Mouse (Mus musculus): ENCODE measurements around the gene Arl6ip4. TPM values are rescaled to one million over a fixed set of nuclear protein-coding genes. Genes with fewer than 3 reads are reported as not detected.

Arl6ip4 gene
- polyA plus RNA-seq, 1 experiment from 2014 or later: 138 TPM

DNA sequence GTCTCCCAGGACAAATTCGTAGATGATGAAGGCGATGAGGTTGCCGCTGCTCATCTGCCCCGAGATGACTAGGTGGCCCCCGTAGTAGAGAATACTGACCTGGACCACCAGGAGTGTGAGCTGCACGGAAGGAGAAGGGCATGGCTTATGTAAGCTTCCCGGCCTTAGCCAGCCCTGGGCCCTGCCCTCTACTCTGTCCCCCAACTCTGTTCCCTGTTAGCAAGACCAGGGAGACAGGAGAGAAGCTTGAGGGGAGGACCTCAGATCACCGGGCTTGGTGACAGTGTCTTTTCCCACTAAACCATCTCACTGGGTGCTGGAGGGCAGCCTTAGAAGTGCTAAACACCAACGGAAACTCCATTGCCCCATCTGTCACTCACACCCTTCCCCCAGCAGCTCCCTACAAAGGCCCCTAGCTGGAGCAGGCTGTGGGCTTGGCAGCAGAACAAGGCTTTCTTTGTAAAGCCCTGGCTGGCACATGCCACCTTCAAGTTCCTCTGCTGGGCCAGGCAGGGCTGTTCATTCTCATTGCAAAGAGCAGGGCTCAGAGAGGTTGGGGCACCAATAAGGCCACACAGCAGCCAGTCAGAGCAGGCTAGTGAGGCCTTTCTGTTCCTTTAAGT lies 37.0 kb upstream of the Arl6ip4 start:
- DNase-seq (ENCODE audit: low spot score) (no peak), ATAC-seq (replicated peaks; ENCODE audit: low FRiP score) (no peak)
- Histone ChIP-seq H3K27me3 (replicated peaks; ENCODE audit: control insufficient read depth, insufficient read depth, low read length) (no peaks in the 10 kb centered on the region), H3K27ac (ENCODE audit: low read depth, low read length) (no peak overlapping the region), H3K36me3 (ENCODE audit: control insufficient read depth, insufficient read depth, low read length) (no peaks in the 10 kb centered on the region), H3K9me3 (ENCODE audit: control insufficient read depth, low read length) (no peaks in the 10 kb centered on the region), H3K4me1 (replicated peaks; ENCODE audit: control insufficient read depth, insufficient read depth, low read length) (peaks cover 49% of the 10 kb centered on the region), H3K4me3 (ENCODE audit: low read depth, low read length) (no peak overlapping the region), H3K4me2 (no peak overlapping the region), H3K9ac (ENCODE audit: low read depth, low read length) (peak overlapping the region; percentile 39; the same call in 1 of the 2 replicates)
- 63% methylated on average over 9 of the region's 9 CpGs for WGBS

DNA sequence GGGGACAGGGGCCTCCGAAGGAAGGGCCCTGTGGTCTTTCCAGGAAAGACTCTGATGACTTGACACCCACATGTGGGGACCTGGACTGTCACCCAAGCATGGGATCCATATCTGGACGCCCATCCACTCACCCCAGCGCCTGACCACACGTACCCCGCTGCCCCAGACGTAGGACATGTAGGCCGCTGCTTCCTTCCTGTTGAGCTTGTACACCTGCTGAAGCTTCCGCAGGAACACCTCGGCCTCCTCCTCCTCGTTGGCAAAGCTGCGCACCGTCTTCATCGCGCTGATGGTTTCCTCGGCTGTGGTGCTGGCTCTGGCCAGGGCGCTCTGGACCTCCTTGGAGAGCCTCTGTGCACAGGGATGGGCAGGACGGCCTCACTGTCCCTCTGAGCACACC lies 36.0 kb upstream of the Arl6ip4 start:
- Histone ChIP-seq H3K4me2 (no peak overlapping the region), H3K4me3 (ENCODE audit: low read depth, low read length) (no peak overlapping the region), H3K9ac (ENCODE audit: low read depth, low read length) (no peak overlapping the region), H3K9me3 (ENCODE audit: control insufficient read depth, low read length) (no peaks in the 10 kb centered on the region), H3K27me3 (replicated peaks; ENCODE audit: control insufficient read depth, insufficient read depth, low read length) (no peaks in the 10 kb centered on the region), H3K27ac (ENCODE audit: low read depth, low read length) (no peak overlapping the region), H3K36me3 (ENCODE audit: control insufficient read depth, insufficient read depth, low read length) (no peaks in the 10 kb centered on the region), H3K4me1 (replicated peaks; ENCODE audit: control insufficient read depth, insufficient read depth, low read length) (peaks cover 40% of the 10 kb centered on the region)
- 76% methylated on average over 17 of the region's 17 CpGs for WGBS
- DNase-seq (ENCODE audit: low spot score) (no peak), ATAC-seq (replicated peaks; ENCODE audit: low FRiP score) (no peak)

DNA sequence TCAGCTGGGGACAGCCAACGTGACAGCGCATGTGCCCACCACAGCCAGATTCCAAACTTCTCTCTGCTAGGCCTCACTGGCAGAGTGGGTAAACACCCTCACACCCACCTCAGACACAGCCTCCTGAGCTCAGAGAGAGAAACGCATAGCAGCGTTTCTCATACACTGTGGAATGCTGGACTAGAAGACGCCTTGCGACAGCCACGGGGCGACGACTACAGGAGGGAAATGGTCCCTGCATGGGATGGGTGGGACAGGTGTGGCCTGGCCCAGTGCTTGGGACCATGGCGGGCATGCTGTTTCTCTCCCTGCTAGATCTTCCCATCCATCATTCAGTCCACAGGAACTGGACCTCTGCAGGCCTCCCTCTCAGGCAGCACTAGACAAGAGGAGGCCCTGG lies 33.4 kb upstream of the Arl6ip4 start:
- Histone ChIP-seq H3K27ac (ENCODE audit: low read depth, low read length) (no peak overlapping the region), H3K9me3 (ENCODE audit: control insufficient read depth, low read length) (no peaks in the 10 kb centered on the region), H3K4me1 (replicated peaks; ENCODE audit: control insufficient read depth, insufficient read depth, low read length) (peaks cover 19% of the 10 kb centered on the region), H3K9ac (ENCODE audit: low read depth, low read length) (no peak overlapping the region), H3K4me2 (no peak overlapping the region), H3K27me3 (replicated peaks; ENCODE audit: control insufficient read depth, insufficient read depth, low read length) (no peaks in the 10 kb centered on the region), H3K4me3 (ENCODE audit: low read depth, low read length) (no peak overlapping the region), H3K36me3 (ENCODE audit: control insufficient read depth, insufficient read depth, low read length) (no peaks in the 10 kb centered on the region)
- DNase-seq (ENCODE audit: low spot score) (no peak), ATAC-seq (replicated peaks; ENCODE audit: low FRiP score) (no peak)
- WGBS: 79% methylated on average over 10 of the region's 10 CpGs

DNA sequence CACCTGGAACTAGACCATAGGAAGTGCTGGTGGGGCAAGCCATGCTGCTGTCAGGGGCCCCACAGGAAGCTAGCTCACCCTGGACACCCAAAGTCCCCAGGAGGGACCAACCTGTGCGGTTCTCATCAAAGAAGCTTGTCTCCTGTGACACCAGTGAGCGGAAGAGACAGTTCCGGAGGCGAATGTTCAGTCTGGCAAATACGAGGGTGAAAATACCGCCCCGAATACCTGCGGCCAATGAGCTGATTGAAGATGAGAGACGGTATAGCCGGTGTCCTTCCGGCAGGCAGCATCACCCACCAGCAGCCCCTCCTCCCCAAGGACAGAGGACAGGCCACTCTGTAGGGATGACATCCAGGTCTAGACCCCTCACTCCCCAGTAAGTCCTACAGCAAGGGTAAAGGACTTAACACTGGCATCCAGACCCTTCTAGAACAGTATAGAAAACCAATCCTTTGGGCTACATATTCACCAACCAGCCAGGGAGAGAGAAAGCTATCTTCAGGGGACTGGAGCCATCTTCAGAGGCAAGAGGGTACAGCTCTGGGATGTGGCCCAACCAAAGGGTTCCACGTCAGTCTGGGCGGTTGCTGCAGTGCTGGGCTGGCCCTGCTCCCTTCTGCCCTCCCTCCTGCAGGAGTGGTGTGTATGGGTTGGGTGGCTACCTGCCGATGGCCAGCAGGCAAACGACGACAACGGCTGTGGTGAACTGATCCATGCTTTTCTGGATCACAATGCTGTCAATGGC lies 32.8 kb upstream of the Arl6ip4 start:
- Histone ChIP-seq H3K36me3 (ENCODE audit: control insufficient read depth, insufficient read depth, low read length) (no peaks in the 10 kb centered on the region), H3K4me2 (no peak overlapping the region), H3K4me1 (replicated peaks; ENCODE audit: control insufficient read depth, insufficient read depth, low read length) (peaks cover 12% of the 10 kb centered on the region), H3K4me3 (ENCODE audit: low read depth, low read length) (no peak overlapping the region), H3K27ac (ENCODE audit: low read depth, low read length) (no peak overlapping the region), H3K9me3 (ENCODE audit: control insufficient read depth, low read length) (no peaks in the 10 kb centered on the region), H3K9ac (ENCODE audit: low read depth, low read length) (no peak overlapping the region), H3K27me3 (replicated peaks; ENCODE audit: control insufficient read depth, insufficient read depth, low read length) (no peaks in the 10 kb centered on the region)
- ATAC-seq (replicated peaks; ENCODE audit: low FRiP score) (no peak), DNase-seq (ENCODE audit: low spot score) (no peak)
- 85% methylated on average over 17 of the region's 17 CpGs for WGBS

GRCm38 (mm10) chr5:124083850-124084587 lies 31.9 kb upstream of the Arl6ip4 start:
- Histone ChIP-seq H3K27me3 (replicated peaks; ENCODE audit: control insufficient read depth, insufficient read depth, low read length) (no peaks in the 10 kb centered on the region), H3K9ac (ENCODE audit: low read depth, low read length) (no peak overlapping the region), H3K27ac (ENCODE audit: low read depth, low read length) (no peak overlapping the region), H3K9me3 (ENCODE audit: control insufficient read depth, low read length) (no peaks in the 10 kb centered on the region), H3K36me3 (ENCODE audit: control insufficient read depth, insufficient read depth, low read length) (no peaks in the 10 kb centered on the region), H3K4me3 (ENCODE audit: low read depth, low read length) (no peak overlapping the region), H3K4me2 (no peak overlapping the region), H3K4me1 (replicated peaks; ENCODE audit: control insufficient read depth, insufficient read depth, low read length) (peaks cover 10% of the 10 kb centered on the region; the same call in 1 of the 2 replicates)
- ATAC-seq (replicated peaks; ENCODE audit: low FRiP score) (no peak), DNase-seq (ENCODE audit: low spot score) (no peak)
- 86% methylated on average over 14 of the region's 14 CpGs for WGBS

DNA sequence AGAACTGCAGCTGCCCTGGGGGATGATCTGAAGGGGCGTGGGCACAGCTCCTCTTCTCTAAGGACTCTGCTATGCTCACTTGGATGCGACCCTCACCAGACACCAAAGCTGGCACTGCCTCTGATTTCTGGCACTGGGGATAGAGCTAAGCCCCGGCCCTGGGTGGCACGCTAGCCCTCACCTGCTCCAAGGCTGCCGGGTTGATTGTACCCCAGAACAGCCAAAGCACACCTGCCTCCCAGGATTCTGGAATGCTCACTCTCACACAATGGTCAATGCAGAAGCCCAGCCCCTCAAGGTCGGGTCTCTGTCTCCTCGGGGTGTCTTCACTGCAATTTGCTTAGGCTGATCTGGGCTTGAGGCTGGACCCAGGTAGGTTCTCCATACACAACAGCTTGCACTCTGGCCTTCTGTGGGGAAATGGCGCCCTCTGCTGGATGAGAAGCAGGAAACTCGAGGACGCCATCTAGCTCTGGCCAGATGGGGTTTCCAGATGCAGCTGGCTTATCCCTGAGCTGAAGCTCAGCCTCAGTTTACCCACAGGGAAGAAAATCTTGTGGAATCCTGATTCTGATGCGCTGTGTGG lies 31.2 kb upstream of the Arl6ip4 start:
- H3K36me3 ChIP-seq (ENCODE audit: control insufficient read depth, insufficient read depth, low read length): no peaks in the 10 kb centered on the region
- 40% methylated on average over 11 of the region's 11 CpGs for WGBS
- peak; percentile 62; the same call in 1 of the 2 replicates for ATAC-seq (replicated peaks; ENCODE audit: low FRiP score)

DNA sequence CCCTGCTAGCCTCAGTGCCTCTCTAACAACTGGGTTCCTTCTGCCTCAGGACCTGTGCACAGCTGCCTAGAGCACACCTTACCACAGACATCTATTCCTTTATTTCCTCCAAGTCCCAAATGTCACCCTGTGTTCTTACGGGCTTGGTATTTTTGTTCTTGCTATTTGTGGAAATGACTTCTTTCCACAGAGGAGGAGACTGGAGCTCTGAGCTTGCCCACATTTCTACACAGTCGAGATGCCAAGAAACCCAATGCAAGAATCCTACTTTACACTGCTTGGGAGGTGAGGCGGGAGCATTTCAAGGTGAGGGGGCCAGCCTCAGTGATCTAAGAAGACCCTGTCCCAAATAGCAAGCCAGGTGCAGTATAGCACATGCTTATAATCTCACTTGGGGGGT lies 30.4 kb upstream of the Arl6ip4 start:
- DNase-seq (ENCODE audit: low spot score) (no peak), ATAC-seq (replicated peaks; ENCODE audit: low FRiP score) (no peak)
- no peak overlapping the region for H3K9ac ChIP-seq (ENCODE audit: low read depth, low read length)
- H3K4me2 ChIP-seq: no peak overlapping the region
- H3K27me3 ChIP-seq (replicated peaks; ENCODE audit: control insufficient read depth, insufficient read depth, low read length): no peaks in the 10 kb centered on the region
- no peaks in the 10 kb centered on the region; the same call in 1 of the 2 replicates for H3K4me1 ChIP-seq (replicated peaks; ENCODE audit: control insufficient read depth, insufficient read depth, low read length)
- no peaks in the 10 kb centered on the region for H3K36me3 ChIP-seq (ENCODE audit: control insufficient read depth, insufficient read depth, low read length)
- H3K4me3 ChIP-seq (ENCODE audit: low read depth, low read length): no peak overlapping the region
- 75% methylated on average over 3 of the region's 3 CpGs for WGBS
- no peak overlapping the region for H3K27ac ChIP-seq (ENCODE audit: low read depth, low read length)
- H3K9me3 ChIP-seq (ENCODE audit: control insufficient read depth, low read length): no peaks in the 10 kb centered on the region

More for the DNA sequence above, 31.2 kb upstream of the Arl6ip4 start:
- peaks cover 8% of the 10 kb centered on the region; the same call in 1 of the 2 replicates for H3K4me1 ChIP-seq (replicated peaks; ENCODE audit: control insufficient read depth, insufficient read depth, low read length)
- peak; percentile 77 for DNase-seq (ENCODE audit: low spot score)
- H3K27me3 ChIP-seq (replicated peaks; ENCODE audit: control insufficient read depth, insufficient read depth, low read length): no peaks in the 10 kb centered on the region
- no peak overlapping the region for H3K4me3 ChIP-seq (ENCODE audit: low read depth, low read length)
- H3K9me3 ChIP-seq (ENCODE audit: control insufficient read depth, low read length): no peaks in the 10 kb centered on the region
- H3K27ac ChIP-seq (ENCODE audit: low read depth, low read length): no peak overlapping the region
- no peak overlapping the region for H3K4me2 ChIP-seq
- no peak overlapping the region for H3K9ac ChIP-seq (ENCODE audit: low read depth, low read length)

DNA sequence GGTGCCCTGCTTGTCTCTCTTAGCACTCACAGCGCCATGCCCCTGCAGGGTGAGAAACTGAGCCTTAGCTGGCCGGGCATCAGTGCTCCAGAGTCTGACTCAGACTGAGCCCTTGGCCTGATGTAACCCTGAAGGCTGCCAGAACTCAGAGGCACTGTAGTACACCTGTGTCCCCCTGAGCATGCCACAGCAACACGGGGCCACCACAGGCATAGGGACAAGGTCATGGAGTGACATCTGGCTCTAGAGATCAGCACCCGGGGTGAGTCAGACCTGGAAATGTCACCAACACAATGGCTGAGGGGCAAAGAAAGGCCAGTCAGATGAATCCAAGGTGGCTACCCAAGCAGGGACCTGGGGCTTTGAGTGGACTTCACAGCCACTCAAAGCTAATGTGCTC lies 29.0 kb upstream of the Arl6ip4 start:
- Histone ChIP-seq H3K36me3 (ENCODE audit: control insufficient read depth, insufficient read depth, low read length) (no peaks in the 10 kb centered on the region), H3K4me3 (ENCODE audit: low read depth, low read length) (no peak overlapping the region), H3K4me2 (no peak overlapping the region), H3K9ac (ENCODE audit: low read depth, low read length) (no peak overlapping the region), H3K4me1 (replicated peaks; ENCODE audit: control insufficient read depth, insufficient read depth, low read length) (peaks cover 6% of the 10 kb centered on the region), H3K27me3 (replicated peaks; ENCODE audit: control insufficient read depth, insufficient read depth, low read length) (no peaks in the 10 kb centered on the region), H3K9me3 (ENCODE audit: control insufficient read depth, low read length) (no peaks in the 10 kb centered on the region), H3K27ac (ENCODE audit: low read depth, low read length) (no peak overlapping the region)
- 81% methylated on average over 4 of the region's 4 CpGs for WGBS
- ATAC-seq (replicated peaks; ENCODE audit: low FRiP score) (no peak), DNase-seq (ENCODE audit: low spot score) (no peak)

Data from liver, embryonic 11.5 days (tissue).